Mouse (Mus musculus): Measurements from ENCODE around the gene Exd1. TPM values are rescaled to one million over a fixed set of nuclear protein-coding genes. Genes with fewer than 3 reads are reported as not detected.
A peak's percentile ranks its signal among the peaks of the same experiment; 100 is the strongest.

The Exd1 gene
- polyA plus RNA-seq (2016; fragmentation: Nextera tagmentation; extraction: Ambion mirVana): 0.44 and 0.67 TPM in 2 replicates

DNA sequence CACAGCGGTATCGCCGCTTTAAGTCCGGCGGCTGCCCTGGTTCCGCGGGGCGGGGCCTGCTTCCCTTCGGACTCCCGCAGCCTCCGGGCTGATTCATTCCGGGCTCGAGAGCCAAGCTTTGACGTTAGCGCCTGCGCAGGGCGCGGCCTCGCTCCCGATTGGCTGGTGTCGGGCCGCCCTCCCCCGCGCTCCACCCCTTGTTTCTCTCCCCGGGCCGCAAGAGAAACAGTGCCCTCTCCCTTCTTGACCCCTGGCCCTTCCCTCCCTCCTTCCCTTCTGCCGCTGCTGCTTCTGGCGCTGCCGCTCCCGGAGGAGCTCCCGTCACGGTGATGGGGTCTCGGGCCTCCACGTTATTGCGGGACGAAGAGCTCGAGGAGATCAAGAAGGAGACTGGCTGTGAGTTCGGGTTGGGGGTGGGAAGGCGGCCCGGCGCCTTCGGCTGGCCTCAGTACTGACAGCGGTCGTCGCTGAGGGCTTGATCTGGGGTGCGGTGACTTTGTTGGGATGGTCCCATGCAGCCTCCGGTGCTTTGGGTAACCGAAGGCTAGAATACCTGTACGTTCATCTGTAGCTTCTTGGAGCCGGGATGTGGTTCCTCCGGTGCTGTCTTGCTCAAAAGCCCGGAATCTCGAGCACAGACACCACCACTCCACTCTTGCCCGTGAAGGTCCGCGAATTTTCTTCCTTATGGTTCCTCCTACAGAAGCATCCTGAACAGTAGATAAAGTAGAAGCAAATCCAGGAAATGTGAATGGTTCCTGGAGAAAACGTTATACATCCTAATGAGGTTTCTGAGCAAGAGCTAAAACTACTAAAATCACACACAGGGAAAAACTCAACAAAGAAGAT, at the start of gene Exd1, which contains the start of gene Chp1:
TSS of gene Exd1 (minus strand) at position 106 of the 849 bp plus-strand sequence.
TSS of gene Chp1 (plus strand) at position 176 of the 849 bp plus-strand sequence.
- Histone ChIP-seq H3K4me3 (peak within 1 kb of the TSS; percentile 78), H3K36me3 (0 out of 2 replicates have a peak, but pooled peaks cover 4% of the 10 kb centered on the region), H3K27me3 (ENCODE audit: low read depth, poor library complexity, severe bottlenecking) (no peaks in the 10 kb centered on the region), H3K27ac (peak within 1 kb of the TSS; percentile 85), H3K9me3 (replicated peaks) (no peaks in the 10 kb centered on the region), H3K4me1 (peaks cover 17% of the 10 kb centered on the region)
- DNase-seq (ENCODE audit: low spot score): peak; percentile 98
- WGBS: under 1% methylated on average over 57 of the region's 57 CpGs

DNA sequence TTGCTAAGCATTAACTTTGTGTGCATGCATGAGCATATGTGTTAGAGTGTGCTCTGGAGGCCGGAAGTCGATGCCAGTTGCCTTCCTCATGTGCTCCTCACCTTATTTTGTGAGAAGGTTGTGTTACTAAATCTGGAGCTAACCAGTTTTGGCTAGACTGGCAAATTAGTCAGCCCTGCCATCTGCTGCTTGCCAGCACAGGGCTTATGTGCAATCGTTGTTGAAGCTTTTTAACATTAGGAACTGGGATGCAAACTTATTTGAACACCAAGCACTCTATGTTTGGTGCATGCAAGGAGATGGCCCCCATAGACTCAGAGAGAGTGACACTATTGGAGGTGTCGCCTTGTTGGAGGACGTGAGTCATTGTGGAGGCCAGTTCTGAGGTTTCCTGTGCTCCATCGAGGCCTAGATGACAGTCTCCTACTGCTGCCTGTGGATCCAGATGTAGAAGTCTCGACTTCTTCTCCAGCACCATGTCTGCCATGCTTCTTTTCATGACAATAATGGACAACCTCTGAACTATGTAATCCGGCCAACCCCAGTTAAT, 49.4 kb upstream of the Exd1 start:
- WGBS: 95% methylated on average over 8 of the region's 8 CpGs
- Histone ChIP-seq H3K36me3 (peaks cover 59% of the 10 kb centered on the region), H3K4me1 (peaks cover 16% of the 10 kb centered on the region)

DNA sequence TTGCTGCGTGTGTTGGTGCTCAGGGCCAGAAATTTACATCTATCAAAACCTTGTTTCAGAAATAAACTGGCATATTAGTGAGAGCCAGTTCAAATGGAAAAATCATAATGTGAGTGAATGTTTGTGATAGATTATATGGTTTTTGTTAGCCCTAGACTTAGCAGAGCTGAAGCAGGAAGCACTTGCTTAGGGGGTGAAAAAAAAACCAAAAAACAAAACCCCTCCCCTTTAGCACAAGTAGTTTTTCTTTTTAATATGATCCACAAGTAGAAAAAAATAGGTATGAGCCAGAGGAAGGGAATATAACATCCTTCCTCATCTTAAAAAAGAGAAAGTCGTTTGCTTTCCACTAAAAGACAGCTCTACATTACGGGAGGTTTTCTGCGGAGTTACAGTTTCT, 47.9 kb upstream of the Exd1 start:
- no peak for DNase-seq (ENCODE audit: low spot score)
- 69% methylated on average over 4 of the region's 4 CpGs for WGBS
- Histone ChIP-seq H3K4me3 (peak overlapping the region; percentile 73), H3K27me3 (ENCODE audit: low read depth, poor library complexity, severe bottlenecking) (no peaks in the 10 kb centered on the region), H3K9me3 (replicated peaks) (no peaks in the 10 kb centered on the region), H3K4me1 (peaks cover 12% of the 10 kb centered on the region), H3K27ac (0 out of 2 replicates have a peak overlapping the region, but pooled peaks have one; percentile 92), H3K36me3 (peaks cover 46% of the 10 kb centered on the region)

More for the DNA sequence above, 49.4 kb upstream of the Exd1 start:
- H3K9me3 ChIP-seq (replicated peaks): no peaks in the 10 kb centered on the region
- no peak overlapping the region for H3K4me3 ChIP-seq
- no peaks in the 10 kb centered on the region for H3K27me3 ChIP-seq (ENCODE audit: low read depth, poor library complexity, severe bottlenecking)
- DNase-seq (ENCODE audit: low spot score): no peak
- no peak overlapping the region for H3K27ac ChIP-seq

DNA sequence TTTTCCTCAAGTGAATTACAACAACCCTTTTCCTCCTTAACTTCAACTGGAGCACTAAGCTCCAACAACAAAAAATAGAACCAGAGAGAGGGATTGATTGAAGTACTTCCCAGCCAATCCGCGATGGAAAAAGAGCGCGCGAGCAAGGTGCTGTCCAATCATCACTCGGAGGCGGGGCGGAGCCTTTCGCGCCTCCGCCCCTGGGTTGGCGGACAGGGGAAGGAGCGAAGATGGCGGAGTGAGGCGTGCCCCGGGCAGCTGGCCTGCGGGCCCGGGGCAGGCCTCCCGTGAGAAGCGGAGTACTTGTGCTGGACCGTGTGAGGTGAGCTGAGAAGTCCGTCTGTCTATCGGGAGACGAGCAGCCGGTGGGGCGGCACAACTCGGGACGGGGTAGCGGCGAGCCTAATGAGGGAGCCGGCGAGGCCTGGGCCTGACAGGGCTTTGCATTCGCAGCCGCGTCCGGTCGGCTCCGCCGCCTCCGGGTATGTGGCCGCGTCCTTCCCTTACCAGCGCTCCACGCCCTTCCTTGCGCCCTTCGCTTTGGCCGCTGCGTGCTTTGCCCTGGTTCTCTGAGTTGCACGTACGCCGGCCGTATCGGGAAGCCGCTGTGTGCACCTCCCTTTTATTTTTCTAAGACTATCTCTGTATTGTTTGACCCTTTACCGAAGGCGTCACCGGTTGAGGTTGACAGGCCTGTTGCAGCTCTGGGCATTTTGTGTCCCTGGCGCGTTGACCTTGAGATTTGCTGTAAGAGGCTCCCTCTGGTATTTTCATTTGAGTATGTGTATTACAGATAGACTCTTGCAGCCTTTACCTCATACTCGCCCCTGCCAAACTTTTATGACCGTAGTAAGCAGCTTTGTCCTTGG, 46.9 kb upstream of the Exd1 start:
- under 1% methylated on average over 61 of the region's 61 CpGs for WGBS
- Histone ChIP-seq H3K4me3 (peak overlapping the region; percentile 73), H3K9me3 (replicated peaks) (no peaks in the 10 kb centered on the region), H3K4me1 (peaks cover 12% of the 10 kb centered on the region), H3K27me3 (ENCODE audit: low read depth, poor library complexity, severe bottlenecking) (no peaks in the 10 kb centered on the region), H3K36me3 (peaks cover 37% of the 10 kb centered on the region), H3K27ac (peak overlapping the region; percentile 92)
- DNase-seq (ENCODE audit: low spot score): peak; percentile 96

DNA sequence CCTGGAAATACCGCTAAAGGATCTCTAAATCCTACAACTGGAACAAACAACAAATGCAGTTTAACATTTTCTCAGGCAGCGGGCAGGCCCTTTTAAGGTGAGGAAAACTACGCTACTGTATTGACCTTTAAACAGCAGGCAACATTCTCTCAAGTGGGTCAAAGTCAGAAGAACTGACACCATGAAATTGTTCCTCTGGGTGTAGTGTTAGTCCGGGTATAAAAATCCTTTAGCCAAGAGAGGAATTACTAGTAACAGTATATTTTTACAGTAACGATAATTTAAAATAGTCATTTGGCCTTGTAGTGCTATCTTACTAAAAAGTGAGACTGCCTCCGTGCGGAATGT, 46.3 kb upstream of the Exd1 start:
- Histone ChIP-seq H3K27me3 (ENCODE audit: low read depth, poor library complexity, severe bottlenecking) (no peaks in the 10 kb centered on the region), H3K36me3 (peaks cover 31% of the 10 kb centered on the region), H3K4me3 (peak overlapping the region; percentile 73), H3K4me1 (peaks cover 12% of the 10 kb centered on the region), H3K27ac (peak overlapping the region; percentile 92), H3K9me3 (replicated peaks) (no peaks in the 10 kb centered on the region)
- WGBS: 9% methylated on average over 7 of the region's 7 CpGs
- no peak for DNase-seq (ENCODE audit: low spot score)

DNA sequence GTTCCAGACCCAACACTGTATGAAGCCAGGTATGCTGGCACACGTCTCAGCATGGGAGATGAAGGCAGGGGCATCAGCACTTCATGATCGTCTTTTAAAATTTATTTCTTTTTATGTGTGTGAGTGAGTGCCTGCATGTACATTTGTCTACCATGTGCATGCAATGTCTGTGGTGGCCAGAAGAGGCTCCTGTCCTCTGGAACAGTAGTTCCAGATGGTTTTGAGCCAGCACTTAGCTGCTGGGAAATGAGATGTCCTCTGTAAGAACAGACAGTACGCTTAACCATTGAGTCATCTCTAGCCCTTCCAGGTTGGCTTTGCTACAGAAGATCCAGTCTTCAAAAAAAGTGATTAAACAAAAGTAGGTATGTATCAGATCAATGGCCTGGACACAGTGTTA, 43.8 kb upstream of the Exd1 start:
- no peak overlapping the region for H3K4me3 ChIP-seq
- no peaks in the 10 kb centered on the region for H3K9me3 ChIP-seq (replicated peaks)
- no peaks in the 10 kb centered on the region for H3K27me3 ChIP-seq (ENCODE audit: low read depth, poor library complexity, severe bottlenecking)
- WGBS: 92% methylated on average over 3 of the region's 3 CpGs
- H3K27ac ChIP-seq: no peak overlapping the region
- H3K4me1 ChIP-seq: peaks cover 12% of the 10 kb centered on the region
- no peak for DNase-seq (ENCODE audit: low spot score)
- H3K36me3 ChIP-seq: peaks cover 7% of the 10 kb centered on the region

DNA sequence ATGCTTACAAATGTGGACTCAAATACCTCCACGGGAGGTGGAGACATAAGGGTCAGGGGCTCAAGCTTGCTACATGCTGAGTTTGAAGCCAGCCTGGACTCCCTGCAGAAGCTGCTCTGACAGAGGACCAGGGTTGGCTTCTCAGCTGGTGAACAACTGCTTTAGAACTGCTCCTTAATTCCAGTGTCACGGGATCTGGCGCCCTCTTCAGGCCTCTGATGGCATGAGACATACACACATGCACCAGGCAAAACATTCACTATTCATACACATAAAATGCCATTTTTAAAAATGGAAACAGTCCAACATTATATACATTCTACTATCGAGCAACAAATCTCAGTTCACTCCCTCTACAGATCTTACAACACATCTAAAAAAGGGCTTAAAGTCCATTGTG, 40.0 kb upstream of the Exd1 start:
- DNase-seq (ENCODE audit: low spot score): peak; percentile 67
- H3K9me3 ChIP-seq (replicated peaks): no peaks in the 10 kb centered on the region
- no peak overlapping the region for H3K27ac ChIP-seq
- H3K4me3 ChIP-seq: no peak overlapping the region
- H3K4me1 ChIP-seq: no peaks in the 10 kb centered on the region
- 17% methylated on average over 4 of the region's 4 CpGs for WGBS
- 0 out of 2 replicates have a peak, but pooled peaks cover 3% of the 10 kb centered on the region for H3K36me3 ChIP-seq
- H3K27me3 ChIP-seq (ENCODE audit: low read depth, poor library complexity, severe bottlenecking): no peaks in the 10 kb centered on the region

DNA sequence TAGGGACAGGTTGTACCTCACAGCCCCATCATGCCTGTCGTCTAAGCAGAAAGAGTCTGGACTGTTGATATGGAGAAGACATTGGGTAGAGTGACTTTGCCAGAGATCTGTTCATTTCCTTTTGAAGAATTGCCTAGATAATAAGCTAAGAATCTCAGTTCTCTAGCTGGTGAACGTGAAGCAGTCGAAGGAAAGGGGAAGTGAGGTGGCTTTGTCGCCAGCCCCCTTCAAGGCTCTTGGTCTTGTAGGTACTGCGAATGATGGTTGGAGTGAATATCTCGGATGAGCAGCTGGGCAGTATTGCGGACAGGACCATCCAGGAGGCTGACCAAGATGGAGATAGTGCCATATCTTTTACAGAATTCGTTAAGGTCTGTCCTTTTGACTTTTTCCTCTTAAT, 36.9 kb upstream of the Exd1 start:
- H3K27me3 ChIP-seq (ENCODE audit: low read depth, poor library complexity, severe bottlenecking): no peaks in the 10 kb centered on the region
- WGBS: 89% methylated on average over 8 of the region's 8 CpGs
- H3K9me3 ChIP-seq (replicated peaks): no peaks in the 10 kb centered on the region
- H3K4me1 ChIP-seq: no peaks in the 10 kb centered on the region
- no peak for DNase-seq (ENCODE audit: low spot score)
- H3K4me3 ChIP-seq: no peak overlapping the region
- no peak overlapping the region for H3K27ac ChIP-seq
- H3K36me3 ChIP-seq: 0 out of 2 replicates have a peak, but pooled peaks cover 5% of the 10 kb centered on the region

DNA sequence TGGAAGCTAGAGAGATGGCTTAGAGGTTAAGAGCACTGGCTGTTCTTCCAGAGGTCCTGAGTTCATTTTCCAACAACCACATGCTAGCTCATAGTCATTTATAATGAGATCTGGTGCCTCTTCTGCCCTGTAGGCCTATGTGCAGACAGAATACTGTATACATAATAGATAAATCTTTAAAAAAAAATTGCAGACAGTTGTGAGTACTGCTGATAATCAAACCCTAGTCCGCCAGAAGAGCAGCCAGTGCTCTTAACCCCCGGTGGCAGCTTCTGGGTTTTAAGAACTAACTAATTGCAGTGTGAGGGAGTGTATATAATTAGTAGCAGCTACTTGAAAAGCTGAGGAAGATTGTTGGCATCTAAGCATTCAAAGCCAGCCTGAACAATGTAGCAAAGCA, 36.0 kb upstream of the Exd1 start:
- no peak overlapping the region for H3K4me3 ChIP-seq
- no peak overlapping the region for H3K27ac ChIP-seq
- no peak for DNase-seq (ENCODE audit: low spot score)
- no peaks in the 10 kb centered on the region for H3K4me1 ChIP-seq
- 0 out of 2 replicates have a peak, but pooled peaks cover 5% of the 10 kb centered on the region for H3K36me3 ChIP-seq
- no peaks in the 10 kb centered on the region for H3K27me3 ChIP-seq (ENCODE audit: low read depth, poor library complexity, severe bottlenecking)
- WGBS: 32% methylated on average over 2 of the region's 2 CpGs
- no peaks in the 10 kb centered on the region for H3K9me3 ChIP-seq (replicated peaks)

DNA sequence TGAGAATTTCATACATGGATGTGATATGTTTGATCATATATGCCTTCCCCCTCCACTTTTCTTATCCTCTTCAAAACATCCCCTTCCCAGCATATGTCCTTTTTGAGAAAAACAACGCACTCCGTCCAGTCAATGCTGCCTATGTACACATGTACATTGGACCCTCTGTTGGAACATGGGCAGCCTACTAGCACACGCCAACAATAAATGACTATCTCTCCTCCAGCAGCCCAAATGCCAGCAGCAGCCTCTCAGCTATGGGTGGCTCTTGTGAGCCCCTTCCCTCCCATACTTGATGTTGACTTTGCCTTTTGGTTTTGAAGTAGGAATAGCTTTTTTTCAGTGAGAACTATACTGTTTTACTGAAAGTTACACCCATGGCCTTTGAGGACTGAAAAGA, 34.1 kb upstream of the Exd1 start:
- Histone ChIP-seq H3K27ac (no peak overlapping the region), H3K27me3 (ENCODE audit: low read depth, poor library complexity, severe bottlenecking) (no peaks in the 10 kb centered on the region), H3K9me3 (replicated peaks) (no peaks in the 10 kb centered on the region), H3K4me3 (no peak overlapping the region), H3K36me3 (0 out of 2 replicates have a peak, but pooled peaks cover 9% of the 10 kb centered on the region), H3K4me1 (no peaks in the 10 kb centered on the region)
- DNase-seq (ENCODE audit: low spot score): no peak
- 97% methylated on average over 3 of the region's 3 CpGs for WGBS

DNA sequence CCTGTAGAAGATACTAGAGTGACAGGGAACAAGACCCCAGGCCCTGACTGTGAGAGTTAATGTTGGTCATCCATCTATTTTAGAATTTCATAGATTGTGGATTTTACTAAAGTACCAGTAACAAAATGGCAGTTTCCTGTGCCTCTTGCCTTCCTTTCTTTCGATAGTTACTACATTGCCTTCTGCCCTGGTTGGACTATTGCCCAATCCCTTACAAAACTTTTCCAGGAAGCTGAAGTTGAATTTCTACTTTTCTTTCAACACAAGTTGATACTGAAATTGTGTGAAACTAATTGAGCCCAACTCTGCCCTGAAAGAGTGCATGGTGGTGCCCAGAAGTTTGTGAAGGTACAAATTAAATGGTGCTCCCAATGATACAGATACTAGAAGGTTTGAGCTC, 25.0 kb upstream of the Exd1 start:
- Histone ChIP-seq H3K27ac (no peak overlapping the region), H3K27me3 (ENCODE audit: low read depth, poor library complexity, severe bottlenecking) (no peaks in the 10 kb centered on the region), H3K4me3 (no peak overlapping the region), H3K9me3 (replicated peaks) (no peaks in the 10 kb centered on the region), H3K4me1 (no peaks in the 10 kb centered on the region), H3K36me3 (peaks cover 27% of the 10 kb centered on the region)
- no peak for DNase-seq (ENCODE audit: low spot score)
- WGBS: 96% methylated on average over 1 of the region's 1 CpGs

DNA sequence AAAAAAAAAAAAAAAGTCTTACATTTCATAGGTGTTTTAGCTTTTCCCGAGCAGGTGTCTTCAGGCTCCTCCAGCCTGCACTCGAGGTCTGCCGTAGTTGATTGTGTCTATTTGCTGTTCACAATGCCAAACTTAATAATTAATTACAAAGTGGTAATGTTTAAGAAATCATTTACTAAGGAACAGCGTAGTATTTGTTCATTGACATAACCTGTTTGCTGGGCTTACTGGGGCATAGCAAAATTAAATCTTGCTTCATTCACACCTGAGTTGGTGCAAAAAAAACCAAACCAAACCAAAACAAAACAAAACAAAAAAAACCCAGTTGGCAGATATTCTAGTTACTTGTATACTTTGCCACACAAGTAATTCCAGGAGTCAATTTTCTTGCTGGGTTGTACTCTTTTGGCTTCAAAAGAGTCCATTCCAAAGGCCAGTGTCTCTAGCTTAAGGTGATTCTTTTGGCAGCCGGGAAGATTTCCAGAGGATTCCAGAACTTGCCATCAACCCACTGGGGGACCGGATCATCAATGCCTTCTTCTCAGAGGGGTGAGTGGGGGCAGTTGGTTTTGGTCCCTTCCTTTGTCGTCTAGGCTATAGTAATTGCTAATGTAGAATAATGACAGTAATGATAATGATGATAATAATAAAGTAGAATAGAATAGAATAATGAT, 18.9 kb upstream of the Exd1 start:
- no peak for DNase-seq (ENCODE audit: low spot score)
- H3K36me3 ChIP-seq: peaks cover 11% of the 10 kb centered on the region
- H3K9me3 ChIP-seq (replicated peaks): no peaks in the 10 kb centered on the region
- no peaks in the 10 kb centered on the region for H3K27me3 ChIP-seq (ENCODE audit: low read depth, poor library complexity, severe bottlenecking)
- H3K4me1 ChIP-seq: no peaks in the 10 kb centered on the region
- H3K27ac ChIP-seq: no peak overlapping the region
- H3K4me3 ChIP-seq: no peak overlapping the region
- 93% methylated on average over 7 of the region's 7 CpGs for WGBS
